Mouse (Mus musculus): ENCODE results near the gene Dtnbp1.

DNA sequence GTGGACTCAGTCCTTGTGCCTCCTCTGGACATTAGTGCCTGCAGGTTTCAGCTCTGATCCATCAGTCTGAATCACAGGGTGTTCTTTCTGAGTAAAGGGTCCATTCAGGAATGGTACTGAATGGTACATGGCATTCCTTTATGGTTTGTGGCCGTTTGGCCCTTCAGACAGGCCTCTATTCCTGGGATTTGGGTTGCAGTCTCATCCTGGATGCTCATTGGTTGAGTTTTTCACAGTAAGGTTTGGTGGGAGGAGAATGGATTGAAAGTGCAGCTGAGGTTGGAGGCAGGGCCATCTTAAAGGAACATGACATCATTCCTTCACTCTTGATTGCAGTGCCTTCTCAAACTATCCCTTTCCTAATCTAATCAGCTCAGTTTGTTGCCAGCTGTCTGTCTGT is 93.2 kb downstream of the Dtnbp1 start:
- TF ChIP-seq CTCF (IDR thresholded peaks at IDR 0.05; ENCODE audit: borderline replicate concordance, insufficient read depth, low read depth, low read length) (no peak), POLR2A (IDR thresholded peaks at IDR 0.05; ENCODE audit: borderline replicate concordance, insufficient read depth, low read length) (no peak)

Data from cerebellum, adult 2 months (tissue).